Mouse (Mus musculus) telencephalon, adult 2 months (tissue): Measurements from ENCODE around the gene Setd4.

Source experiments
- DNase-seq: peaks from one replicate; pipeline ENCODE4 v3.0.0-alpha.2; 2011; ENCODE audit warnings: low read depth, low spot score

The Setd4 gene

GRCm38 (mm10) chr16:93592711-93593110, 11.2 kb downstream of the Setd4 start:
- no peak for DNase-seq

- DNase-seq = no peak
Measured at GRCm38 (mm10) chr16:93591450-93592430, 12.1 kb downstream of the Setd4 start.

GRCm38 (mm10) chr16:93590915-93591314, 12.9 kb downstream of the Setd4 start:
- no peak for DNase-seq

GRCm38 (mm10) chr16:93588281-93588680, 15.6 kb downstream of the Setd4 start:
- no peak for DNase-seq

GRCm38 (mm10) chr16:93586382-93586781, 17.5 kb downstream of the Setd4 start:
- DNase-seq = no peak

- DNase-seq = no peak
Measured at GRCm38 (mm10) chr16:93585703-93586205, 18.1 kb downstream of the Setd4 start.

GRCm38 (mm10) chr16:93584976-93585702, 18.7 kb downstream of the Setd4 start:
- no peak for DNase-seq

GRCm38 (mm10) chr16:93581125-93581524, 22.7 kb downstream of the Setd4 start:
- no peak for DNase-seq

- no peak for DNase-seq
Measured at GRCm38 (mm10) chr16:93578346-93579005, 25.4 kb downstream of the Setd4 start.

- DNase-seq = peak; percentile 31
Measured at GRCm38 (mm10) chr16:93576412-93577082, 27.3 kb downstream of the Setd4 start.

- no peak for DNase-seq
Measured at GRCm38 (mm10) chr16:93575574-93575973, 28.3 kb downstream of the Setd4 start.

- DNase-seq = no peak
Measured at GRCm38 (mm10) chr16:93574521-93575191, 29.2 kb downstream of the Setd4 start.

- no peak for DNase-seq
Measured at GRCm38 (mm10) chr16:93573434-93573833, 30.4 kb downstream of the Setd4 start.

- no peak for DNase-seq
Measured at GRCm38 (mm10) chr16:93572383-93572782, 31.5 kb downstream of the Setd4 start.

- DNase-seq = no peak
Measured at GRCm38 (mm10) chr16:93558499-93558898, 45.4 kb downstream of the Setd4 start.

- no peak for DNase-seq
Measured at GRCm38 (mm10) chr16:93557646-93558045, 46.2 kb downstream of the Setd4 start.

GRCm38 (mm10) chr16:93552686-93553513, 51.0 kb downstream of the Setd4 start:
- no peak for DNase-seq

- no peak for DNase-seq
Measured at GRCm38 (mm10) chr16:93549287-93549686, 54.6 kb downstream of the Setd4 start.

- no peak for DNase-seq
Measured at GRCm38 (mm10) chr16:93548045-93548444, 55.8 kb downstream of the Setd4 start.

- no peak for DNase-seq
Measured at GRCm38 (mm10) chr16:93547122-93547521, 56.7 kb downstream of the Setd4 start.
